Mouse (Mus musculus): Measurements from ENCODE around the gene App.

DNA sequence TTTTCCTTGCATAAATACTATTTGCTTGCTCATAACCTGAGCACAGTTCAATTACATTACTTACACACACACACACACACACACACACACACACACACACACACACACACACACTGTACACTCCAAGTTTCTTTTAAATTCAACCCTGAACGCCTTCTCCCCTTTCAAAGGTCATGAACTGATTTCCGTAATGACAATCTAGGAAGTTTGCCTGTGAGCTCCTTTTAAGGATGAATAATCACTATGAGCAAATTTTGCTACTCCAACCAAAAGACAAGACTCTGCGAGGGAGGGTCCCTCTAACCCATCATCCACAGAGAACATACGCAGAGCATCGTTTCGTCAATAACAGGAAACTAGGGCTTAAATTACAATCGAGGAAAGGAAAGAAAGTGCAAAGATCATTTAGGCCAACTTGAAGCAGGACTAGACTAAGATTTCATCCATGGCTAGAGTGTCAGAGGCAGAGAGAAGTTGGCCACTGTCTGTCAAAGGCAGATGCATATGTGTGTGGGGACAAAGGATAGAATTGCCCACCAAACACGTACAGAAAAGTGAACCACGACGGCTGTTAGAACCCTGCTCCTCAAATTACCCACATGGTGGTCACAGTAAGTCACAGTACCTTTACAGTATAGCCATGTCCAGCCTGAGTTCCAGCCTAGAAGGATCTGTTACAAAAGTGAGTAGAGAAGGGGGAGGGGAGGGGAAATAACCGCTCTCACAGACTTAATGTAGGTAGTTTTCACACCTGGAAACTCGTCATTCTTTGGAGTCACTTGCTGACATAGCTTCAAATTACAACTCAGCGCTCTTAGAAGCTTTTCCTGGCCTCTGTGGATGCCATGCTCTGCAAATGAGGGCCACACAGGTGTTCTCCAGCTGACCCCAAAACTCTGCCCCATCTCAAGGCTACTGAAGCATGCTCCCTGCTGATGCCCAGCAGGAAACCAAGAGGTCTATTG is 44.6 kb downstream of the App start:
- TF ChIP-seq CTCF (IDR thresholded peaks at IDR 0.05; ENCODE audit: borderline replicate concordance, control insufficient read depth, extremely low read depth, insufficient read depth, low read length, poor library complexity) = no peak
- TF ChIP-seq POLR2A (IDR thresholded peaks at IDR 0.05; ENCODE audit: control insufficient read depth, extremely low read depth, insufficient read depth, low read length, poor library complexity) = no peak

Data from thymus, adult 2 months (tissue).